Mouse (Mus musculus): ENCODE data around the gene Rab43.

Gene Rab43

DNA sequence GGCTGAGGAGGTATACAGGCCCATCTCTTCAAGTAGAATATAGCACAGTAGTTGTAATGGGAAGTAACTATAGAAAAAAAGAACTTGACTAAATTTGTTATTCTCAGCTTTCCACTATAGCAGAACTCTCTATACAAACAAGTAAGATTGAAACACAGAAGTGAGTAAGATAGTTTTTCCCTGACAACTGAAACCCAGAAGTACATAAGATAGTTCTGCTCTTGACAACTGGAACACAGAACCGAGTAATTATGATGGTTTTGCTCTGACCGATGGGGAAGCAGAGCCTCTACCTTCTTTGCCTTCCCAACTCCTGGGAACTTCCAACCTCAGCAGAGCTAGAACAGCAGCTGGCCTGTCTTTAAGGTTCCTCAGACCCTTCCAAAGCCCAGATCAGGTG, 2.8 kb downstream of the Rab43 start:
- no peak for DNase-seq (ENCODE audit: low read depth, low spot score)

DNA sequence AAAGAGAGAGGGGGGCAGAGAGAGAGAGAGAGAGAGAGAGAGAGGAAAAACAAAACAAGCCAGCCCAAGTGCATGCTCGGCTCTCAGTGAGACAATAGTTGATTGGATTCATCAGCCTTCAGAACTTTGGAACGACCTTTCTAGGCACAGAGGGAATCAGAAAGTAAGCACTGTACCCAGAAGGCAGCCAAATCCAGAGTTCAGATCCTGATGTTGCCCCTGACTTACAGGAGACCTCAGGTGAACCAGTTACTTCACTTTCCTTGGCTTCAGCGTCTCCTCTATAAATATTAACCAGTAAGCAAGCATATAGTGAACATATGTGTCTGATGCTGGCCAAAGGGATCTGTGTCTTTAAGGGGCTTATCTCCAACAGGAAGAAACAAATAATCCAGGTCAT, 3.4 kb downstream of the Rab43 start:
- DNase-seq (ENCODE audit: low read depth, low spot score) = no peak

DNA sequence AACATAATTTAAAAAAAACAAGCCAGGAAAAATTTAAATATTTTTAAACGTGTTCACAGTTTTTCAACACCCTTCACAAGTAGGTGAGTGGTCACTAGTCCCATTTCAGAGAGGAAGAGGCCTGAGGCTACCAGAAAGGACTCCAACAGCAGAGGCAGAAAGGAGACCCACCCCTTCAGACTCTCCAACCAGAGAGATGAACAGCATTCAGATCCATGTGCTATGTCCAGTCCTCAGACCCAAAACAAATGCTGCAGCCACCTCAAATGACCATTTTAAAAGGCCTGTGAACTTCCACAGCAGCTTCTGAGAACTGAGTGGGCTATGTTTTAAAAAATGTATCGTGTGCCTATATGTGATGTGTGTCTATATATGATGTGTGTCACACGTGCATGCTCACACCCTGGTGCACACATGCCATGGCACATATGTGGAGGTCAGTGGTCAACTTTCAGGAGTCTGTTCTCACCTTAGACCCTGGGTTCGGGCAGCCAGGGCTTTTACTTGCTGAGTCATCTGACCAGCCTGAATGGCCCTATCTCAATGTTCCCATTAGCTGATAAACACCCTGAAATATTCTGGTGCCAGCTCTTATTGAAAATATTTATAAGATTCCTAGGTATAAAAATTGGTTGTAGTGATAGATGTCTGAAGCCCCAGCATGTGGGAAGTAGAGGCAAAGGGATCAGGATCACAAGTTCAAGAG, 4.1 kb downstream of the Rab43 start:
- no peak for DNase-seq (ENCODE audit: low read depth, low spot score)

DNA sequence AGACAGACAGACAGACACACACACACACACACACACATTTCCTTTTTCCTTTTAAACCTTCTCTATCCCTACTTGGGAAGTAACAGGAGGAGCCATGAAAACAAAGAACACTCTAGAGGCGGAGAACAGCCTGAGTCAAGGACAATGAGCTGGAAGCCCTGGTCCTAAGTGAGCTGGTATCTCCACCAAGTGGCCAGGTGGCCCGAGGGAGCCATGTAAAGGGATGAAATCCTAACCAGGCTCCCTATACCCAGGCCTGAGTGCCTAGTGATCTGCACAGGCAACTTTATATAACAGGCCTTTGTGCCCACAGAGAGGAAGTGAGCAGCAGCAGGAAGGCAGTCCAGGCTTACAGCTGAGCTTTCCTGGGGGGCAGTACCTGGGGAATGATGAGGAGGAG, 5.1 kb downstream of the Rab43 start:
- no peak for DNase-seq (ENCODE audit: low read depth, low spot score)

DNA sequence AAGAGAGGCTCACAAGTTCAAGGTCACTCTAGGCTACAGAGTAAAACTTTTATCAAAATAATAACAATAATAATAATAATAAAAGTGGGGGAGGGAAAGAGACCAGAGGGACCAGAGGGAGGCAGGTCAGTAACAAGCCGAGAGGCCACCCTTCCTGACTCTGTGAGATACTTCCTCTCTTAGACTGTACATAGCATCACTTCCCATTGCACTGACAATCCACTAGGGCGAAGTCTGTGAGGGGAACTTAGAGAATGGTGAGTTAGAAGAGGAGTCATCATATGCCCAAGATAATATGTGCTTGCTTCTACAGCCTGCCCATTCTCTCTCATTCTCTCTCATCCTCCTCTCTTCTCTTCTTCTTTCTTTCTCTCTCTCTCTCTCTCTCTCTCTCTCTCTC, 5.9 kb downstream of the Rab43 start:
- peak; percentile 22 for DNase-seq (ENCODE audit: low read depth, low spot score)

DNA sequence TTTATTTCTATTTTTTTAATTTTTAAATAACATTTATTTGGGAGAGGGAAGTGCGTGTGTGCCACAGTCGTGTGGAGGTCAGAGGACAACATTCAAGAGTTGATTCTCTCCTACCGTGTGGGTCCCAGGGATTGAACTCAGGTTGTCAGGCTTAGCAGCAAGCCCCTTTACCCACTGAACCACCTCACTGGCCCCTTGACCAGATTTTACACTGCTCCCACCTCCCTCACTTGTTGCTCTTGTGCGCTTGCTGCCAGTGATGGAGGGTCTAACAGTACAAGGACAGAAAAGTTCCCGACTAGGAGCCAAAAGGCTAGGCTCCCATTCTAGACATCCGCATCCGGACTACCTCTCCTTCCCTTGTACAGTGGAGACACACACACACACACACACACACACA, 6.5 kb downstream of the Rab43 start:
- no peak for DNase-seq (ENCODE audit: low read depth, low spot score)

DNA sequence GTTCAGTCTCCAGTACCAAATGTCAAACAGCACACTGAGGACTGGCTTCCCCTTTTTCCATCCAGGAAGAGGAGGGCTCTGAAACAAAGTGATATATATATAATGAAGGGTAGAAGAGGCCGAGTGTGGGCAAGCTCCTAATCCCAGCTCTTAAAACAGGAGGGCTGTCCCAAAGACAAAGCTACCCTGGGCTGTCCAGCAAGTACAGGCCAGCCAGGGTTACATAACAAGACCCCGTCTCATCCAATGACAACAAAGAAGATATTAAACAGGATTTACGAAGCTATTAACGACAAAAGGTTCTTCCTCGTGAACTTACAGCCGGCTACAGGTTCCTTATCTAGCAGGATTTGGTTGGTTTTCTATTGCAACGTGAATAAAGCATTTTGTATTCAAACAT, 7.1 kb downstream of the Rab43 start:
- no peak for DNase-seq (ENCODE audit: low read depth, low spot score)

DNA sequence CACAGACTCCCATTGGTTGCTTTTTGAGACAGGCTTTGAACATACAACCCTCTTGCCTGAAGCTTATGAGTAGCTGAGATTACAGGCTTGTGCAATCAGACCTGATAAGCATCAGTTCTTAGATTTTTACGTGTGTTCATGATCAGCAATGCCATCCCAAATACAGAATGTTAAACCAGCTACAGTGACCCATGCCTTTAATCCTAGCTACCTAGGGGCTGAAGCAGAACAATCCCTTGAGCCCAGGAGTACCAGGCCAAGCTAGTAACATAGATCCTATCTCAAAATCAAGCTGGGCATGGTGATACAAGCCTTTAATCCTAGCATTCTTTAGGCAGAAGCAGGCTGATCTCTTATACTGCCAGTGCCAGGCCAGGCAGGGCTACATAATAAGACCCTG, 7.9 kb downstream of the Rab43 start:
- no peak for DNase-seq (ENCODE audit: low read depth, low spot score)

DNA sequence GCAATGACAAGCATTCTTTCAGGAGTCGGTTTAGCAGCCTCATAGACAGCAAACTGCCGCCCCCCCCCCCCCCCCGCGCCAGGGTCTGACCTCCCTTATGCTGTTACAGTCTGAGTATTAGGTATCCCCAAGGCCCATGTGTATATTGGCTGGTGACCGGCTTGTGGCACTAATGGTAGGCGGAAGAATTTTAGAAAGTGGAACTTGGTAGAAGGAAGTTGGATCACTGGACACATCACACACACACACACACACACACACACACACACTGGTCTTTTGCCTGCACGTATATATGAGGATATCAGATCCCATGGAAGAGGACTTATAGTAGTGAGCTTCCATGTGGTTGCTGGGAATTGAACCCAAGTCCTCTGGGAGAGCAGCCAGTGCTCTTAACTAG, 9.5 kb downstream of the Rab43 start:
- DNase-seq (ENCODE audit: low read depth, low spot score) = no peak

DNA sequence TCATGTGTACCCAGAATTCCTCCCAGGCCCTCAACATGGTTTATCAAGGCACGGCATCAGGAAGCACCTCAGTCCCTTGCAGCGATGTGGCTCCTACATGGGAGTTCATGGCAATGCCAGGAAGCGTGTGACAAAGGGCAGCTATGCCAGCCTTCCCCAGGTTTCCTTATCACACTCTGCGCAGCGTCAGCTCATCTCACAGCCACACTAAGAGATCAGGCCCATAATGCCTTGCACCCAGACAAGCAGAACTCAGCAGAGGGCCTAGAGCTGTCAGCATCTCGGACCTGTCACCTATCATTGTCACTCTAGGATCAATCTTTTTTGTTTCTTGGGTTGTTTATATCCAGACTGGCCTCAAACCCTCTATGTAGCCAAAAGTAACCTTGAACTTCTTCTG, 12.4 kb downstream of the Rab43 start:
- no peak for DNase-seq (ENCODE audit: low read depth, low spot score)

DNA sequence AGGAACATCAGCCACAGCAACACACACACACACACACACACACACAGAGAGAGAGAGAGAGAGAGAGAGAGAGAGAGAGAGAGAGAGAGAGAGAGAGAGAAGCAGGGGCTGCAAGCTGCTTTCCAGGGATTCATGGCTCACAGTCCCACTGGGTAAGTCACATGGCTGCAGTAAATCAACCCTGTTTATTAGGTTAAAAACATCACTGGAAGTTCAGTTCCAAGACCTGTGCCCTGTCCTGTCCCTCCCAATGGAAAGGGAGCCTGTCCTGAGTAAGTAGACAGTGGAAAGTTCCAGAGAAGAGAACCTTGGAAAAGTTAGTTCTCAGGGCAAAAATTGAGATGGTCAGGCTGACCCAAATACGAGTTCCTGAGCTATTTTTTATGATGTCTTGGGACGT, 14.6 kb downstream of the Rab43 start:
- DNase-seq (ENCODE audit: low read depth, low spot score) = no peak

DNA sequence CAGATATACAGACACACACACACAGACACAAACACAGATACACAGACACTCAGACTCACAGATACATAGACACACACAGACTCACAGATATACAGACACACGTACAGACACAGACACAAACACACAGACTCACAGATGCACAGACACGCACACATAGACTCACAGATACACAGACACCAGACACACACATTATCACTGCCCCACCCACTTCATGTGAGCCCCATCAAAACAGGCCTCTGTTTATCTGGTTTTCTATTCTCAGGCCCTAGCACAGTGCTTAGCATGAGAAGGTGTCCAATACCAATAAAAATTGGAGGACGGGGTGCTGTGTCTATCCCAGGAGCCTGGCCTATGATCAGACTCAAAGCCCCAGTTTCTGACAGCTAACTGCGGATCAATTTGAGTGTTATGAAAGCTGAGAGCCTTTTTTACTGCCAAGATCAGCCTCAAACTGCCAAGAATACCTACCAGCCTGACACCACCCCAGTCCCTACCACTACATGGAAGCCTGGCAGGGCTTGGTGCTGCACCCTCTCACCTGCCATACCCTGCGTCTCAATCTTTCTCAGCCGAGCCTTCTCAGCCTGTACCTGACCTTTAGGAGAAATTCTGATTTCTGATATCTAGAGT, 15.6 kb downstream of the Rab43 start:
- DNase-seq (ENCODE audit: low read depth, low spot score) = no peak

DNA sequence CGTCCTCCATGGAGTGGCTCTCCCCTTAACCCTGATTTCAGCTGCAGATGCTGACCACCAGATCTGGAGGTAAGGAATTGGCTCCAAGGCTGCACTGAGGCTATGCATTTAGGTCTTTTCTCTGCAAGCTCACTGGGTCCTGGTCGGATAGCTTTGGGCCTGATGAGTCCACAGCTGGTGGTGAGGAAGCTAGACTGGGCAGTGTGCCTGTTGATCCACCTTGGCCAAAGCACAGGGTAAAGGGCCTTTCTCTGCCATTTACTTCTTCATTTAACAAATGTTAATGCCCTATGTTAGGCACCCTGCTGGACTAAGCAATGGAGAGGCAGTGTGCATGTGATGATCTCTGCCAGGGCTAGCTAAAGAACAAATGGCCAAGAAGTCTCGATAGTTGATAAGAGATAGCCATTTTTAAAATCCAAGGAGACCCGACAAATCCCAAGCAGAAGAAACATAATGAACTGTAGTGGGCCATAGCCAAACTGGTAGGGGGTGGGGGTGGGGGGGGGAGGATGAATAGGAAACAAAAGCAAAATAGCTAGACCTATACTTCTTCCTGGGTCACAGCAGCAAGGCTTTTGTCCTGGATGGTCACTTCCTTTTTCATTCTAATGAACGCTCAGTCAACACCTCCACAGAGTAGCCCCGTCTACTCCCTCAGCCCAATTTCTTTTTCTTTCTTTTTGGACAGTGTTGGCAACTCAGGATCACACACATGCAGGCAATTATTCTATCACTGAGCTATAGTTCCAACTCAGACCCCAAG, 16.4 kb downstream of the Rab43 start:
- DNase-seq (ENCODE audit: low read depth, low spot score) = no peak

DNA sequence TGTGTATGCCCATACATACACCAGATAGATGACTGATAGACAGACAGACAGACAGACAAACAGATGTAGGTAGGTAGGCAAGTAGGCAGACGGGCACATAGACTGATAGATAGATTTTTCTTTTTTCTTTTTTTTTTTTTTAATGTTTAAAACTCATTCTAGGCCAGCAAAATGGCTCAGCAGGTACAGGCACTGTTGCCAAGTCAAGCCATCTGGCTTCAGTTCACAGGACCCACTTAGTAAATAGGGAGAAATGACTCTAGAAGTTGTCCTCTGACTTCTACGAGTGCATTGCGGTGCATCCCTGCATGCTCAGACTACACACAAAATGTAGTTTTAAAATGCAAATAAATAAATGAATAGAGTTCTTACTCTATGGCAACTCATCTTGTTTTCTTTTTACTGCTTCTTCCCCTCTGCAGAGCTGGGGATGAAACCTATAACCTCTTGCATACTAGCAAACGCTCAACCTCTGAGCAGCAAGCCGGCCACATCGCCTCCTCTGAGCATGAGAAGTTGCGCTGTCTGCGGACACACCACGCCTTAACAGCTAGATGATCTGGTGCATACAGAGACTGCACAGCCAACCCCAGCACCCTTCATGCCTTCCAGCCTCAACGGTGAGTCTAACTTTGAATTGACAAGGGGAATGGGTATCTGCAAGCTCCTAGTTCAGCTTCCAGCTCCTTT, 18.0 kb downstream of the Rab43 start:
- DNase-seq (ENCODE audit: low read depth, low spot score) = no peak

DNA sequence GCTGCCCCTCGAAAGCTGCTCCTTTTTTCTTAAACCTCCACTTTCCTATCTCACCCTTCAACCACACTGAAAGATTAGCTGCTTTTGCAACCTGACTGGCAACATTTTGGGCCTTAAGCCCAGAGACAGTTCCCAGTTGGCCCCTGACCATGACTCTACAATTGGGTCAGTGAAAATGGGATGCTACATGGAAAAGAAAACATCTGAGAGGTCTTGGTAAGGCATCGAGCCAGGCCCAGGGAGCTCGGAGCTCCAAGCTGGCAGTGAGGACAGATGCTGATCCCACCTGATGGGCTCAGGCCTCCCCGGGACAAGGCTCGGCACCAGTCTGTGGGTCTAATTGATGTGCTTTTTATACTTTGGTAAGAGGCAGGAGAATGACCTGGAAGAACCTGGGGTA, 20.1 kb downstream of the Rab43 start:
- DNase-seq (ENCODE audit: low read depth, low spot score) = no peak

DNA sequence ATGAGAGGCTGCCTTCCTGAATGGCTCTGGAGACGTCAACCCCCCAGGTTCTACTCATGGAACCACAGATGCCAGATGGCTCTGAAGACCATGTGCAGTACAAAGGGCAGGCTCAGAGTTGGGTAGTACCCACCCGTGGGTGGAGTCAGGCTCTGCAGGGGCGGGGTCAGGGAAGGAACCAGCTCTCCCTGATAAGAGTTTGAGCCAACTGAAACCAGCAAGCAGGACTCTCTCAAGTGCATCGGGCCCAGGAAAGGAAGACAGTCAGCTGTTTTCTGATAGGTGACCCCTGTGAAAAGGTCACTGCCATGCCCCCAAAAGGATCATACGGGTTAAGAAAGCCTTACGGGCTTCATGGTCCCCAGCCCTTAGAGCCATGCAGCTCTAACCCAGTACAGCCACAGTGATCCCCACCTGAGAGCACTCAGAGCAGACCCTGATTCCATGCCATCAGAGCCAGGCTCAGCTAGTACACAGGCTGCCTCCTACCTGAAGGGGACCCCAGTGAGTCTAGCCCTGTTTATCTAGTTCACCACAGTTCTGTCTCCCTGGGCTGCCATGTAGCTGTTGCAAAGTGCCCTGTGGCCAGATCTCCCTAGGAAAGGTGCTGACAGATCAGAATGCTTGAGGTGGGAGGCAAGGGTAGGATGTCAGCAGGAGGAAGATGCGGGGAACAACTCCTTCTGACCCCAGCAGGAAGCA, 21.0 kb downstream of the Rab43 start:
- DNase-seq (ENCODE audit: low read depth, low spot score) = no peak

DNA sequence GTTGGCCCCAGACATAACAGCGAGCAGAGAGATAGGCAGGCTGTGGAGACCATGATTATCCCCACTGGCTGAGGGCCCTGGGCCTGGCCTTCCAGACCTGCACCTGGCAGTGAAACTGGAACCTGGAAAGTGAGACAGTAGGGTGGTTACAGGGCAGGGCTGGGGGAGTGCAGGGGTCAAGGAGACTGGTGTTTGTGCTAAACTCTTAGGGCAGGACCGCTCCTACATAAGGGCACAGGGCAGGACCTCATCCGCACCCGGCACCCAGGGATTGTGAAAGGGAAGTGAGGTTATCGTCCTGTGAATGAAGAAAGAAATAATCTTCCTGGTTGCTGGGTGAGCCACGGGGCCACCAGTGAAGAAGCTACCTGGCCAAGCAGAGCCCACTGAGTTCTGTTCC, 22.2 kb downstream of the Rab43 start:
- no peak for DNase-seq (ENCODE audit: low read depth, low spot score)

DNA sequence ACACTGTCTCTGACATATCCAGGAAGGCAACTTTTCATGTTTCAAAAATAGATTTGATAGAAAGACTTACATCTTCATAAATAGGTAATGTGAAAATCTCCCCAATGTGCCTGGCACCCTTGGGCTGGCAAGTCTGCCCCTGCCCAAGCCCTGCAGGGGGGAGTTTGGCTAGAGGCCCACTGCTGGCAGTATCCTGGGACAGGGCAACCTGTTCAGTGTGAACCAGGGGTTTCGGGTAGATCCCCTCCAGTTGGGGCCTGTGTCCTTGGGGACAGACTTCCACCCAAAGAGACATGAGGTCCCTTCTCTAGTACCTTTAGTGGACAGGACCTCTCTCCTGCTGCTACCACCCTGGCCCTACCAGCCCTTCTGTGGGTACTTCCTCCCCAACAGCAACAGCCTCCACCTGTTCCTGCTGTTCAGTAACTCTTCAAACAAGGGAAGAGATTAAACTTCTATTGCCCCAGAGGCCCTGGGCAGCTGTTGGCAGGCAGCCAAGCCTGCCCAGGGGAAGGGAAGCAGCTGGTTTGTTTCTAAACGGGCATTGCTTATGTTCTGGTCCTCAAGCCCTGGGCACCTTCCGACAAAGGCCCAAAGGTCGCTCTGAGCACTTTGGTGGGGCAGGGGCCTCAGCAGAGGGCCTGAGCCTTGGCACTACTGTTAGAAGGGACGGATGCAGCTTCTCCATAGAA, 22.9 kb downstream of the Rab43 start:
- no peak for DNase-seq (ENCODE audit: low read depth, low spot score)

DNA sequence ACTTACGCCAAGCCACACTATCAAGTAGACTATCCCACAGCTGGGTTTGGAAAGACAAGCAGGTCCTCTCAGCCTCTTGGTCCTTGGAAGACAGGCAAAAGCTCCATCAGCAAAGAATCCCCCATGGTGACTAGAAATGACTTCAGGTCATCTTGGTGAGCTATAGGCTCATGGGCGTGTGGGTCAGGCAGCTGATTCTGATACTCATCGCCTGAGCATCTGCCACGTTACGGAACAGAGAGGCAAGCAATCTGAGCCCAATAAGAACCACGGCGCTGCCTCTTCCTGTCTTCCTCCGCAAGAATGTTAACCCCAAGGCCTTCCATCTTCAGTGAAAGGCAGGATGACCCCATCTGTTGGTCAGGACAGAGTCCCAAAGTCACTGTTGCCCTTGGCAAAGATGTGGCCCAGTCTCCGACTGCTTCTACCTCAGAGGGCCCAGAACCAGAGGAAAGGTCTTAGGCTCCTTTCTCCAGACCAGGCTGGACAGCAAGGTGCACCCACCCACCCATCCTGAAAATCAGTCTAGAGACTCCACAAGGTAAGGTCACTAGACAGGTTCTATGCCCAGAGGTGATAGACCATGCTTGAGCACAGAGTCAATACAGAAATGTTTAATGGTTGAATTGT, 23.6 kb downstream of the Rab43 start:
- no peak for DNase-seq (ENCODE audit: low read depth, low spot score)

DNA sequence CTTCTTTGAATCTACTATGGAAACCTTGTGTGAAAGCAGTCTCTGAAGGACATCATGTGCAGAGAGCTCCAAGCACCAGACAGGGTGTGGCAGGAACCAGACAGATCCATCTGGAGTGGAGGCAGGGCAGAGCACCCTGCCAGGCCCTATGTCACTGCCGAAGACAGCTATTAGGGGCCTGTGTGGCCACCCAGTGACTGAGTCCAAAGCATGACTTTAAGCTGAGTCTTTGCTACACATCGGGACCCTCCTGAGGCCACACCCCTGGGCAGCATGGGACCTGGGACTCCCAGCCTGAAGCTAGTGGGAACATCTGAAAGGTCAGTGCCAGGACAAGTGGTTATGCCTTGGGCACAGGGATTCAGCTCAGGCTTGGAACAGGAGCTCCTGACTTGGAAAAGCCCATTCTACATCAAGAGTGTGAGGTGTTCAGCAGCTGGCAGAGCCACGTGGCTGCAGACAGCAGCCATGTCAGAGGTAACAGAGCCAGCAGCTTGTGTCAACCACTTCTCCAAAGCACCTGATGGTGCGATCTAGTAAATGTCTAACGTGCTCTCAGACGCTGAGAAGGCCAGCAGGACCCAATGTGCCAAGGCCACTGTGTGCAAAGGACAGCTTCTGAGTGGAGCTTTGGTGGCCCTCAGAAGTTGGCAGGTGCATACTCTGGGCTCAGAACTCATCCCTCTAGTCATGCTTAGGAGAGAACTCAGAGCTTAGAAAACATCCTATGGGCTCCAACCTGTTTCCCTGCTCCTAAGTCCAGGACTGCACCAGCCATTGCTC, 24.7 kb downstream of the Rab43 start:
- no peak for DNase-seq (ENCODE audit: low read depth, low spot score)
